Mouse (Mus musculus) liver, postnatal 0 days (tissue): ENCODE measurements around the gene Frmd6.

Source experiments
- CTCF ChIP-seq: sonication (generic); IDR thresholded peaks from 2 replicates; pipeline ENCODE4 v1.5.1; 2016; ENCODE audit warnings: antibody characterized with exemption, low read depth
- EP300 ChIP-seq: IDR thresholded peaks from 2 replicates; pipeline ENCODE4 v1.6.1; 2016; ENCODE audit warnings: antibody characterized with exemption, low read depth, mild to moderate bottlenecking

GRCm38 (mm10) chr12:70885576-70885975 lies 60.3 kb downstream of the Frmd6 start:
- TF ChIP-seq CTCF (no peak), EP300 (no peak)
